Mouse (Mus musculus) thymus, adult 2 months (tissue): Measurements from ENCODE around the gene Lhb.

ENCODE experiments used
- CTCF ChIP-seq: fragments of 200-500 bp; IDR thresholded peaks from 2 replicates; pipeline ENCODE4 v1.5.1; 2012; ENCODE audit warnings: mild to moderate bottlenecking, control low read depth, low read length, moderate library complexity, borderline replicate concordance; ENCODE audit not compliant: control insufficient read depth, poor library complexity, insufficient read depth; ENCODE audit errors: extremely low read depth
- POLR2A ChIP-seq: fragments of 200-500 bp; IDR thresholded peaks from 2 replicates; pipeline ENCODE4 v1.6.1; 2012; ENCODE audit warnings: mild to moderate bottlenecking, low read length, control low read depth, moderate library complexity; ENCODE audit not compliant: control insufficient read depth, poor library complexity, insufficient read depth; ENCODE audit errors: extremely low read depth

DNA sequence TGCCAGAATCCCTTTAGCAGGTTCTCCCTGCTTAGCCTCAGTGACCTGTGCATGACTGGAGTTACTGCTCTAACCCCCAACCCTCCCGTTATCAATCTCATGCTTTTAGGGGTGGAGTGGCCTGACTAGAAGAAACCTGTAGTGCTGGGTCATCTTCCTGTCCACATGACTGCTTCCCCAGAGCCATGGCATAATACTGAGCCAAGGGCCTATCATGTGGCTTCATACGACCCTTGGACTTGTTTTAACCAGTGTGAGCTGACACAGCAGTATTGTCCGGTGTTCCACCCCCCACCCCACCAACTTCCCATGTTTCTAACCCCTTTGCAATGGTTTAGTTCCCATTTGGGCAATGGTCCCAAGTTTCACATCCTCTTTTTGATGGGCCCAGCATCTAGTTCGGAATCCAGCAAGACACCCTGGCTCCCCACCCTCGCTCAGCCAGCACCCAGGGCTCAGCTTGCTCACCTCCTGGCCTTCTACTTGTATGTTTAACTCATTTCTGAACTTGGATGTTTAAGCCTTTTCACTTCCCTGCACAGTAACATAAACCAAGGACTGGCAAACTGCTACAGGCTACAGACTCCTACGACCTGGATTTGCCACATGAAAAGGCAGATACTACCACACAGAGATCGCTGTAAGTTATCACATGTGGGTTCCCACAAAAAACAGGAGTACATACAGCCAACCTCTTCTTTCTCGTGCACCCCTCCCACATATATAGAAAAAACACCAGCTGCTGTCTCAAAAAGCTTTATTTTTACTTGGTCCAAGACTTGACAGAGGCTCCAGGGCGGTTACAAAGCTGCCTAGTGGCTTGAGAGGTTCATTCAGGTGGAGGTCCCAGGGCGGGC, 36.8 kb downstream of the Lhb start:
- TF ChIP-seq POLR2A (no peak), CTCF (no peak)
